Mouse (Mus musculus) thymus, postnatal 14 days (tissue): Measurements from ENCODE around the gene Snx12.
"Not testable (repeated sequence)": the region's sequence is repeated elsewhere in the genome, so short reads cannot be mapped to it uniquely, and the experiment has no call there.

Source experiments
- DNase-seq: peaks from one replicate; pipeline ENCODE4 v3.0.0; 2021

The Snx12 gene

DNA sequence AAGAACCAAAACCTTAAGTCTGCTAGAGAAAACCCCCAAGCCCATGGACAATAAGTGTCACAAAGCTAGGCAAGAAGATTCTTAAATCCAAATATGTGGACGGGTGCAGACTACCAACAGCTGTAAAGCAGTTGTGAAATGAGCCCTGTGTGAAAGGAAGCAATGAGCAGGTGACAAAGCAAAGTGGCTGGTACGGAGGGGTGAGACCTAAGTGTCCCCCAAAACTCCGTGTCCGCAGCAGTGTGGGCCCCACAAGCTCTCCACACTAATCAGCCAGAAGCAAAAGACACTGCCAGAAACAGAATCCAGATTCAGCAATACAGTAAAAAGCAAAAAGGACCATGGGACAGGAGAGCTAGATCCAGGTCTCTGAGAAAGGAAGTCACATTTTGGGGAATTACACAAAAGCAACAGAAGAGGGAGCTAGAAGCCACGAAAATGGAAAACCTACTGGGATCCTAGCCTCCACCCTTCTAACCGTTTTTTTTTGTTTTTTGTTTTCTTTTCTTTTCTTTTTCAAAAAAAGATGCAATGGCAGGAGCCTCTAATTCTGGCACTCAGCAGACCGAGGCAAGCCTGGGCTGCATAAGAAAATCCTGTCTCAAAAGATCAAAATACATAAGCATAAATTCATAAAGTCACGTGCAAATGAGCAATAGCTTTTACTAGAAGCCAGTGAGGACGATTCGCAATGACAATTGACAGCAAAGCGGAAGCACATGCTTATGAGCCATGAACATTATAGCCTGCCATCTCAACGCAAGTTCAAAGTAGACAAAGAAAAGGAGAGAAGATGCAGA is 90.2 kb downstream of the Snx12 start:
- DNase-seq: peak; percentile 29

DNA sequence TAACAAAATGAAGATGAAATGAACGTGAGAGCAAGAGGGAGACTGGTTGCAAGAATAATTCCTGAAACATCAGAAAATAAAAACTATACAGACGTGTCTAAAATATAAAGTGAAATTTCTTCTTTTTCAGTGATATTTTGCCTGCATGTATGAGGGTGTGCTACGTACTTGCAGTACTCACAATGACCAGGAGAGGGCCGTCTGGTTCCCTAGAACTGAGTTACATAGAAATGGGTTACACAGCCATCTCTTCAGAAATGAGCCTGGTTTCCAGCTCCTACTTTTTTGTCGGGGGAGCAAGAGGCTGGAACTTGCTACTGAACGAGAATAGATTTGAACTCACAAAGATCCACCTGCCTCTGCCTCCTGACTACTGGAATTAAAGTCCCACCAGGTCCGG is 91.4 kb downstream of the Snx12 start:
- DNase-seq: peak; percentile 68

DNA sequence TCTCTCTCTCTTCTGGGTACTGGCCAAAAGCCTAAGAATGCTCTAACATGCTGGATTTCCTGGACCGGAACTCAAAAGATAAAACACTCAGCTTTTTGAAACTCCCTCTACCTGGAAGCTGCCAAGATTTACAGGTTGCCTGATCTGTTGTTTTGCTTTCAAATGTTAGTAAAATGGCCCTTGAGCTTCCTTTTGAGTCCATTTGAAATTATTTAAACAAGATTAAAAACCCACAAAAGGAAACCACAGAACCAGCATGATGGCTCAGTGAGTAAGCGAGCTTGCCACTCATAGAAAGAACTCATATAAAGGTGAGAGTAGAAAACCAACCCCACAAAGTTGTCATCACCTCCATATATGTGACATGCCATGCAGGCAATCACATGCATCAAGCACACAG is 93.8 kb downstream of the Snx12 start:
- no peak for DNase-seq

DNA sequence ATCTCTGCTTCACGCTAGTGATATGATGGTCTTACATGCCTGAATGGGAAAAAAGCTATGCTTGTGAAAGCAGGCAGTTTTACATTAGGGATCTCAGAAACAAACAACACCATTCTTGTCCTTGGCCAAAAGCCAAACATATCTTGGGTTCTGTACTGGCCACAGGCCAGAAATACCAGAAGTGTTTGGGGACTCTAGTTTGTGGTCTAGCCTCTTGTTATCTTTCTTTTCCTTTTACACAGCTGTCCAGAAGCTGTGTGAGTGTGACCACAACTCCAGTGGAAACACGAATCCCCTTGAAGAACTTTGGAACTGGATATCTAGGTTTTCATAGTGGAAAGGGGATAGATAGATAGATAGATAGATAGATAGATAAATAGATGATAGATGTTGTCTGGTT is 95.4 kb downstream of the Snx12 start:
- DNase-seq: no peak

DNA sequence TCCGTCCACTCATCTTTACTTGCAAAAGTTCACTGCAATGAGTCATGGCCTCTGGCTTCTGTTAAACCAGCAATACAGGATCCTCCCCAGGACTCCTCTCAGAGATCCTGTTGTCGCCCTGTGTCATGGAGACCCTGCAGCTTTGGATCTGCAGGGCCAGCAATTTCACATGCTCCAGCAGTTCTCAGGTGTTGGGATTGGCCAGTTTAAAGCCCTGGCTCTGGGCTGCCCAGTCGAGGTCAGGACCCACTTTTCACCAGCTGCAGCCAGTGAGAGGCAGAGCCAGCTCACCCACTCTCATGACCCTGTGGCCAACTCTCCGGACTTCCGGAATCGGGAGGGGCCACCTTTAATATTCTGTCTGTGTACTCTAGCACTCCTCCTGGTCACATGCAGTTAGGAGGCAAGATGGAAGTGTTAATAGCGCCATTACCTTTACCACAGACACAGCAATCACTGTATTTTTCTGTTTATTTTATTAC is 95.8 kb downstream of the Snx12 start:
- DNase-seq: no peak

DNA sequence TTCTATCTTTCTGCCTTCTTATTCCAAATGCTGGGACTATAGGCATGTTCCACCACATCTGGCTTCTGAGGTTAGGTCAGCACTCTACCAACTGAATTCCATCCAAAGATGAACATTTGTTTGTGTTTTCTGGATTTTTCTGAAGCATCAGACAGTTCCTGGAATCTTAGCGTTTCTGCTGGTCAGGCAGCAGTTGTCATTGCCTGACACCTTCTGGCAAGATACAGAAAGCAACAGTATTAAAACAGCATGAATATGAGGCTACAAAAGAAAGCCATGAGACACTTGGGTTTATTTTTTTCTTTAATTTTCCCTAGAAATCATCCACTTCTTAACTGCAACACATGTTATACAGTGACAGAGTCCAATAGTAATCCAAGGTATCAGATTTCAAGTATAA is 101.8 kb downstream of the Snx12 start:
- DNase-seq: no peak

DNA sequence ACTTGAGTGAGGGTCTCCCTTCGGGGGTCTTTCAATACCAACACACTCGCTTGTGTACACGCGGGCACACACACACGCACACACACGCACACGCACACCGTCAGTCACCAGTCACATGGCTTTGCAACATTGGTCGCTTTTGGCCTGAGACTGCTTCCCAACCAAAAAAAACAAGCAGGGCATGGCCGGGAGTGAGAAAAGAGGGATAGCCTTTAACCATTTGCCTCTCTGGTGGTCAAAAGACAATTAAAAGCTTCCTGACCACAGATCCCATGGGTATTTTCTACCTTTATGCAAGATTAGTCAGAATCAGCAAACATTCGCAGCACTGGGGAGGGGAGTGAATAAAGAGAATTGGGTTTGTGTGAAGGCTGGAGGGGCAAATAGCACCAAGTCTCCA is 136.4 kb downstream of the Snx12 start, which contains the start of gene Slc7a3:
TSS of gene Slc7a3 (minus strand) at position 101 of the 400 bp plus-strand sequence.
- no peak for DNase-seq

DNA sequence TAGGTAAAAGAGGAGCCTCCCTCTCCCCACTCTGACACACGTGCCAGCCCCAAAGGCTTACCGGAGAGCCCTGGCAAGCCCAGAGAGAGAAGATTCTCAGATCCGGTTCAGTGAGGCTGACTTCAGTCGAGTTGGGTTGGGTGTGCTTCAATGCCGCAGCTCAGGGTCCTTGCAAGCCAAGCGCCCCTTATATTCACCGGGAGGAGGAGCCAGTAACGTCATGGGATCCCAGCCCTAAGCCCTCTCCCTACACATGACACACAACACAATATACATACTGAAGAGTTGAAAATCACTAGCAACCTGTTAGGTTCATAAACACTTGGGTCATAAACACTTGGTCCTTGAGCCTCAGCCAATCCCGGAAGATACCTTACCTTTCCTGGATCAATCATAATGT is 137.2 kb downstream of the Snx12 start:
- DNase-seq: not testable (repeated sequence)

DNA sequence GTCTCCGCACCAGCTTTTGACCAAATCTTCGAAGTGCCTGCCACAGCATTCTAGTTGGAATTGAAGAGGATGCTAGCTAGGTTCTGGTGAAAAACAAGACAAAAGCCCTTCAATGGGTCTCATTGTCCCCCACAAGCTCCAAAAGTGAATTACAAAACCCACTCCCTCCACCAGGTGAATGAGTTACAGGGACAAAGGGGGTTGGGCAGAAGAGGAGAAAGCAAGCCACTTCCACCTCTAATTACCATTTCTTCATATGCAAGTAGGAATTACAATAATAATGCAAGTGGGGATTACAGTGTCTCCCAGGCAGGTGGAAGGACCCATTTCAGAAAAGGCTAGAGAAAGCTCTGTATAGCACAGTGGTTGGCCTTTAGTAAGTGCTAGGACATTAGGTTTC is 138.2 kb downstream of the Snx12 start:
- DNase-seq: no peak

DNA sequence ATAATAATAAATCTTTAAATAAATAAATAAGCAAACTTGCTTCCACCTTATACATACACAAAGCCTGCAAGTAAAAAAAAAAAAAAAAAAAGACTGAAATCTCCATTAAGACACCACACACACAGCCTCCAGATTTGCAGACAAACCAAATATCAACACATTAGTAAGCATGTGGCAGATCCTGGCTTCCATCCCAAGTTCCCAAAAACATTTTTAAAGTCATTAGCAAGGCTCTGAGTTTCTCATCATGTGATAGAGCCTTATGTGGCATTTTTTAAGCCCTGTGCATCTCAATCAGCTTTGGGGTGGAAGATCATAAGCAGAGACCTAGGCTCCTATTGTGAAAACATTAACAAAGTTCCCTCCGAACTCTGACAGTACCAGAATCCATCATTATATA is 157.1 kb downstream of the Snx12 start:
- DNase-seq: no peak

DNA sequence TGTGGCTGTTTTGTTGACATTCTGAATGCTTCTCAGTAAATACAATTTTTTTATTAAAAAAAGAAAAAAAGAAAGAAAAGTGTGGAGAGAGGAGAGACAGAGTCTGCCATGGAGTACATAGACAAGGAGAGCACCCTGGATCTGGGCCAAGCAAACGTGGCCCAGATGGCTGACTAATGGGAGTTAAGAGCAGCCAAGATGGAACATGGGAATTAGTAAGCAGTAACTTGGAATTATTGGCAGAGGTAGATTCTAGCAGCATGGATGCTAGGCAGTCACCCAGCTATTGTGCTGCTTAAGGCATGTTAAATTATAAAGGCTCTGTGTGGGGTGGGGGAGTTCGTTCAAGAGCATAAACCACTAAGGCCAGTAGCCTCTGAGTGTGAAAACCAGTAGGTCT is 158.9 kb downstream of the Snx12 start:
- DNase-seq: no peak

DNA sequence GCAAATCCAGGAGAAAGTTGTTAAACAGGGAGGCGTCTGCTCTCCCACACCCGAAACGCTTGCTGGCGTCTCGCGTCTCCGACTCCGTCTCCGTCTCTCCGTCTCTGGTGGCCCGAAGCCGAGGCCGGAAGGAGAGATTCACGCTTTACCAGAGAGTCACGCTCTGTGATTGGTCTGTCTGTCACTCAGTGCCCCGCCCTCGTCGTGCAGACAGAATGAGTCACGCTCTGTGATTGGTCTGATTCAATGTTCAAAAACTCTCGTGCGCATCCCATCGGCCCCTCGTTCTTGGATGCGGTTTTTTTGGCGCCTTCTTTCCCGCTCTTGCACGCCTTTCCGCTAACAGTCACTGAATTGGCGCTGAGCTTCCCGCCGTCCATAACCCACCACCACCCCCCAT is 162.8 kb downstream of the Snx12 start, which contains the start of gene Tex11:
TSS of gene Tex11 (minus strand) at position 127 of the 400 bp plus-strand sequence.
- DNase-seq: no peak
